Mouse (Mus musculus) thymus, adult 2 months (tissue): Measurements from ENCODE around the gene Chid1. TPM values are rescaled to one million over a fixed set of nuclear protein-coding genes. Genes with fewer than 3 reads are reported as not detected.

ENCODE experiments used
- DNase-seq: peaks from one replicate; pipeline ENCODE4 v3.0.0; 2021
- H3K27ac ChIP-seq: fragments of 200-500 bp; 2 replicates; pipeline ENCODE4 v1.5.1; 2012; ENCODE audit warnings: low read length, control low read depth; ENCODE audit not compliant: control insufficient read depth, insufficient read depth
- H3K27me3 ChIP-seq: fragments of 200-500 bp; 2 replicates; pipeline ENCODE4 v1.6.1; 2012; ENCODE audit warnings: mild to moderate bottlenecking, low read length, moderate library complexity, mixed read lengths; ENCODE audit not compliant: control insufficient read depth, insufficient read depth
- H3K36me3 ChIP-seq: fragments of 200-500 bp; 2 replicates; pipeline ENCODE4 v1.6.1; 2012; ENCODE audit warnings: mild to moderate bottlenecking, low read length, moderate library complexity; ENCODE audit not compliant: control insufficient read depth, insufficient read depth
- H3K4me1 ChIP-seq: fragments of 200-500 bp; replicated peaks from 2 replicates; pipeline ENCODE4 v1.6.1; 2012; ENCODE audit warnings: low read length; ENCODE audit not compliant: control insufficient read depth, insufficient read depth
- H3K4me3 ChIP-seq: fragments of 200-500 bp; 2 replicates; pipeline ENCODE4 v1.5.1; 2012; ENCODE audit warnings: mild to moderate bottlenecking, low read length, control low read depth, moderate library complexity; ENCODE audit not compliant: control insufficient read depth, insufficient read depth
- CTCF ChIP-seq: fragments of 200-500 bp; IDR thresholded peaks from 2 replicates; pipeline ENCODE4 v1.5.1; 2012; ENCODE audit warnings: mild to moderate bottlenecking, control low read depth, low read length, moderate library complexity, borderline replicate concordance; ENCODE audit not compliant: control insufficient read depth, poor library complexity, insufficient read depth; ENCODE audit errors: extremely low read depth
- POLR2A ChIP-seq: fragments of 200-500 bp; IDR thresholded peaks from 2 replicates; pipeline ENCODE4 v1.6.1; 2012; ENCODE audit warnings: mild to moderate bottlenecking, low read length, control low read depth, moderate library complexity; ENCODE audit not compliant: control insufficient read depth, poor library complexity, insufficient read depth; ENCODE audit errors: extremely low read depth
- WGBS: fragments of 180-500 bp; shearing (Covaris S2); methylation state at CpG from one replicate; pipeline ENCODE4 v1.1.7; 2018; 5-methylcytosine and 5-hydroxymethylcytosine counted together
- polyA plus RNA-seq: library from polyadenylated mRNA; depleted of rRNA; stranded (reverse); fragments of >200 nt; gene quantifications from 2 replicates; pipeline ENCODE4 v1.2.3, GENCODE M21; 2012

The Chid1 gene
- polyA plus RNA-seq, 1 experiment: 36.8 TPM

- WGBS: 49% methylated on average over 2 of the region's 2 CpGs
- Histone ChIP-seq H3K36me3 (no peaks in the 10 kb centered on the region), H3K4me3 (no peak overlapping the region), H3K4me1 (peaks cover 10% of the 10 kb centered on the region), H3K27me3 (no peaks in the 10 kb centered on the region), H3K27ac (peak overlapping the region; percentile 60; the same call in 1 of the 2 replicates)
- TF ChIP-seq POLR2A (no peak), CTCF (no peak)
- DNase-seq: no peak
These were observed 39.3 kb upstream of the Chid1 start for GRCm38 (mm10) chr7:141578943-141579342.

GRCm38 (mm10) chr7:141578511-141578910 lies 38.9 kb upstream of the Chid1 start:
- WGBS: 96% methylated on average over 1 of the region's 1 CpGs
- H3K4me1 ChIP-seq: peaks cover 13% of the 10 kb centered on the region
- no peak for DNase-seq
- peak overlapping the region; percentile 60; the same call in 1 of the 2 replicates for H3K27ac ChIP-seq
- H3K27me3 ChIP-seq: no peaks in the 10 kb centered on the region
- H3K4me3 ChIP-seq: no peak overlapping the region
- H3K36me3 ChIP-seq: no peaks in the 10 kb centered on the region
- TF ChIP-seq CTCF: no peak
- TF ChIP-seq POLR2A: no peak

- no peak for TF ChIP-seq CTCF
- no peak for TF ChIP-seq POLR2A
These were observed 38.1 kb upstream of the Chid1 start for GRCm38 (mm10) chr7:141577801-141578200.

GRCm38 (mm10) chr7:141575481-141575880 lies 35.8 kb upstream of the Chid1 start:
- 36% methylated on average over 3 of the region's 3 CpGs for WGBS
- no peak overlapping the region for H3K27ac ChIP-seq
- no peaks in the 10 kb centered on the region for H3K36me3 ChIP-seq
- H3K27me3 ChIP-seq: no peaks in the 10 kb centered on the region
- no peak for TF ChIP-seq POLR2A
- TF ChIP-seq CTCF: no peak
- H3K4me3 ChIP-seq: no peak overlapping the region
- peaks cover 13% of the 10 kb centered on the region for H3K4me1 ChIP-seq
- no peak for DNase-seq

More at GRCm38 (mm10) chr7:141577801-141578200, 38.1 kb upstream of the Chid1 start:
- DNase-seq: no peak
- H3K4me1 ChIP-seq: peaks cover 13% of the 10 kb centered on the region
- no peaks in the 10 kb centered on the region for H3K27me3 ChIP-seq
- 76% methylated on average over 3 of the region's 3 CpGs for WGBS
- no peak overlapping the region for H3K27ac ChIP-seq
- H3K36me3 ChIP-seq: no peaks in the 10 kb centered on the region
- no peak overlapping the region for H3K4me3 ChIP-seq

GRCm38 (mm10) chr7:141574041-141574440 lies 34.4 kb upstream of the Chid1 start:
- no peak for DNase-seq
- no peak overlapping the region for H3K4me3 ChIP-seq
- peaks cover 13% of the 10 kb centered on the region for H3K4me1 ChIP-seq

GRCm38 (mm10) chr7:141570625-141571295 lies 31.1 kb upstream of the Chid1 start:
- H3K4me3 ChIP-seq: no peak overlapping the region
- H3K27ac ChIP-seq: no peak overlapping the region
- H3K36me3 ChIP-seq: no peaks in the 10 kb centered on the region
- DNase-seq: no peak
- 96% methylated on average over 4 of the region's 4 CpGs for WGBS
- H3K4me1 ChIP-seq: peaks cover 7% of the 10 kb centered on the region
- H3K27me3 ChIP-seq: no peaks in the 10 kb centered on the region
- no peak for TF ChIP-seq CTCF
- TF ChIP-seq POLR2A: no peak

More at GRCm38 (mm10) chr7:141574041-141574440, 34.4 kb upstream of the Chid1 start:
- Histone ChIP-seq H3K27me3 (no peaks in the 10 kb centered on the region), H3K36me3 (no peaks in the 10 kb centered on the region), H3K27ac (0 out of 2 replicates have a peak overlapping the region, but pooled peaks have one; percentile 11)
- WGBS: 4% methylated on average over 3 of the region's 3 CpGs
- TF ChIP-seq CTCF (no peak), POLR2A (no peak)
